Mouse (Mus musculus): Measurements from ENCODE around the gene Crtac1. TPM values are rescaled to one million over a fixed set of nuclear protein-coding genes. Genes with fewer than 3 reads are reported as not detected.

Crtac1 gene
- polyA plus RNA-seq, 1 experiment from 2014 or later: 0.55 TPM

DNA sequence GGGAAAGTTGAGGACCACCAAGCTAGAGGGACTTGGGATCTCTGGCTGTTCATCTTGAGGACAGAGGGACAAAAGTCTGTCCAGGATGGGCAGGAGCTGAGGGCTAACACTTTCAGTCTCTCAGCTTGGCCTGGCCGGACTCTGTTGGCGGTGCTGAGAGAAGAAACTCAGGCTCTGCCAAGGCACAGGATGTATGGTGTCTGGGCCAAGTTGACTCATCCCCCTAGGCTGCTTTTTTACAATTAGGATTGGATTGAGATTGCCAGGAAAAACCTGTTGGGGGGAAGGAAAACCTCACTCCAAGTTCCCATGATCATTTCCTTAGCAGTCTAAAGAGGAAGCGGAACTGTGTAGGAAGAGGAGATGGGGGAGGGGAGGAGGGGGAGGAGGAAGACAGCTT, 173.6 kb downstream of the Crtac1 start:
- Histone ChIP-seq H3K9ac (no peak overlapping the region), H3K4me1 (replicated peaks) (peaks cover 5% of the 10 kb centered on the region), H3K9me3 (replicated peaks) (no peaks in the 10 kb centered on the region), H3K36me3 (no peaks in the 10 kb centered on the region), H3K4me2 (no peak overlapping the region), H3K27ac (ENCODE audit: poor library complexity, severe bottlenecking) (no peak overlapping the region), H3K4me3 (no peak overlapping the region), H3K27me3 (replicated peaks) (peaks cover 57% of the 10 kb centered on the region)
- no peak for ATAC-seq (ENCODE audit: insufficient number of reproducible peaks, low FRiP score)
- 72% methylated on average over 3 of the region's 3 CpGs for WGBS

DNA sequence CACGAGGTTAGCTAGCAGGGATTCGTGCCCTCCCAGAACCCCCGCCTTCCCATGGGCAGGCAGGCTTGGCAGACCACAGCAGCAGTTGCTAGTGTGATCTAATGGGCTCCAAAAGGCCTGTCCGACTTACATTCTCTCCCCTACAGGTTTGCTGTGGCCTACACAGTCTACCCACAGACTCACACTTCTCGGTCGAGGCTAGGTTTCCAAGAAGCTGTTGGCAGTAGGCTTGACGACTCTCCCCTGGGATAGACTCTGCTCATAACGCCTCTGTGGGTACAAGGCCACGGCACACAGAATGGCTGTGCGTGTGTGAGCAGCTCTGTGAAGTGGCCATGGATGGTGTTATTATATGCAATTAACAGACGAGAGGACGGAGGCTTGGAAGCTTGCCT, 174.3 kb downstream of the Crtac1 start:
- 77% methylated on average over 12 of the region's 12 CpGs for WGBS
- Histone ChIP-seq H3K9ac (no peak overlapping the region), H3K27me3 (replicated peaks) (peaks cover 61% of the 10 kb centered on the region), H3K4me1 (replicated peaks) (peaks cover 5% of the 10 kb centered on the region), H3K4me2 (no peak overlapping the region), H3K9me3 (replicated peaks) (no peaks in the 10 kb centered on the region), H3K27ac (ENCODE audit: poor library complexity, severe bottlenecking) (no peak overlapping the region), H3K36me3 (no peaks in the 10 kb centered on the region), H3K4me3 (no peak overlapping the region)
- ATAC-seq (ENCODE audit: insufficient number of reproducible peaks, low FRiP score): no peak

DNA sequence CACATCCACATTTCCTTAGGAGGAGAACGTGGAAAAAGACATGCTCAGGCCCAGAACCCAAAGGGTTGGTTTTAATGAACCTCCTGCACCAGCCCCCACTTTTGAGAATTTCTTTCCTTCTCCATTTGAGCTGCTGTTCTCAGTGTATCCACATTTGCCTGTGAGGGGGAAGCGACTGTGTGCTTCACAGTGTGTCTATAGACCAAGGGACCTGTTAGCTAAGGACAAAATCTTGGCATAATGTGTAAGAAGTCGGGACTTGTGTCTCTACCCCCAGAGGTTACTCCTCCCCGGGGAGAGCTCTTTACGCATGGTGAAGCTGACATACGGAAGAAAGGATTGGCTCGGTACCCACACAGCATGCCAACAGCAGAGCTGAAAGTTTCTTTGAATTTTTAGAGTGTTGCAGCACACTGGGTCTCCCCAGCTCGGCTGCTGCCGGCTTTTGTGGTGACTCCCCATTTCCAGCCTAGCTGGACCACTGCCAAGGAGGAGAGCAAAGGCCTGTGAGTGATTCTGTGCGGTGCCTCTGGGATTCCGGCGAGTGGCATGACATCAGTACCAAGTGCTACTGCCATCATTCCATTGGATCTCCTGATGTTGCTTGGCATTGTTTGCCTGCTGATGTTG, 174.9 kb downstream of the Crtac1 start:
- no peak overlapping the region for H3K4me3 ChIP-seq
- no peaks in the 10 kb centered on the region for H3K36me3 ChIP-seq
- WGBS: 79% methylated on average over 12 of the region's 12 CpGs
- H3K27me3 ChIP-seq (replicated peaks): peaks cover 57% of the 10 kb centered on the region
- no peak overlapping the region for H3K27ac ChIP-seq (ENCODE audit: poor library complexity, severe bottlenecking)
- no peak overlapping the region for H3K9ac ChIP-seq
- no peak overlapping the region for H3K4me2 ChIP-seq
- ATAC-seq (ENCODE audit: insufficient number of reproducible peaks, low FRiP score): no peak
- peaks cover 5% of the 10 kb centered on the region for H3K4me1 ChIP-seq (replicated peaks)
- H3K9me3 ChIP-seq (replicated peaks): no peaks in the 10 kb centered on the region

DNA sequence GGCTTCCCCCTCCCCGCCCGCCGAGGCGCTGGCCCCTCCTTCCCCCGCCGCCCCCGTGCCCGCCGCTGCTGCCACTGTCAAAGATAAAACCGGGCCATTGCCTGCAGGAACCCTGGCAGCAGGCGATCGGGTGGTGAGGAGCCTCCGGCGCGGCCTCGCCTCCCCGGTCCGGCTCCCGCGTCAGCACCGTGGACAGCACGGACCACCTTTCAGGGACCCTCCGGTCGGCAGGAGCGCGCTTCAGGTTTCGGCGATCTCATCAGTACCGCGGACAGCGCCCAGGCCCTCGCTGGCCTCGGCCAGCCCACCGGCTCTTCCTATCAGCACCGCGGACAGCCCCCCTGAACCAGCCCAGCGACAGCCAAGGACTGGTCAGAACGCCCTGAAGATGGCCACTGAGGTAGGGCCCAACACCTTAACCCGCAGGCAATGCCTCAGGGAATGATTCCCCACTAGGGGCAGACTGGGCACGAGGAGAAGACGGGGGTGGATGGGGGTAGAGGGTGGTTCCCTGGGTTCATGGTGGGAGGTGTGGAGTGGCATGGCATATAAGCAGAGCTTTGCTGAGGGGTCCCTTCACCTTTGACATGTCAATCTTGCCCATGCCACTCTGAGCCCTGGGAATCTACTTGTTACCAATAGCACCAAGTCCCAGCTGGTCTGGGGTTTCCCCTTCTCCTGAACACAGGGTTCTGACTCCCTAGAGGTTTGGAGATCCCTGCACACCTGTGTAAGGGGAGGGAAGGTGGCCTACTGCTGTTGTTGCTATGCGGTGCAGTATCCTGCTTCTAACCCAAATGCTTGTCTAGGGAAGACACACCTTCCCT, 175.6 kb downstream of the Crtac1 start:
- Histone ChIP-seq H3K36me3 (no peaks in the 10 kb centered on the region), H3K27ac (ENCODE audit: poor library complexity, severe bottlenecking) (no peak overlapping the region), H3K4me1 (replicated peaks) (peaks cover 5% of the 10 kb centered on the region), H3K27me3 (replicated peaks) (peaks cover 63% of the 10 kb centered on the region), H3K9me3 (replicated peaks) (no peaks in the 10 kb centered on the region), H3K4me3 (peak overlapping the region; percentile 47), H3K4me2 (peak overlapping the region; percentile 84), H3K9ac (no peak overlapping the region)
- 3% methylated on average over 41 of the region's 42 CpGs for WGBS
- ATAC-seq (ENCODE audit: insufficient number of reproducible peaks, low FRiP score): peak; percentile 81

DNA sequence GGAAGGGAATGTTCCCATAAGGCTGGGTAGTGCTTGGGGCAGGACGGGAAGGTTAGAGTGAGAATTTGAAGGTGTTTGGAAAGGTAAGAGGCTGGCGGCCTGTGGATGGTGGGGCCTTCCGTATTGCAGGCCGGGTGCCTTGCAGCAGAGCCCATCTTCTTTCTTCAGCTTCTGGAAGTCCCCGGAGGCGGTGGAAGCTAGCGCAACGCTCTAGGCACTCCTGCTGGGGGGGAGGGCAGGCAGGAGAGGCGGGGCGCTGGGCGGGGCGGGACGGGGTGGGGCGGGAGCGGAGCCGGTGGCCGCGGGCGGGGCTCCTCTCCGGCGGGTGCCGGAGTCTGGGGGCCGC, 176.2 kb downstream of the Crtac1 start:
- 2% methylated on average over 23 of the region's 23 CpGs for WGBS
- Histone ChIP-seq H3K4me1 (replicated peaks) (peaks cover 5% of the 10 kb centered on the region), H3K27me3 (replicated peaks) (peaks cover 67% of the 10 kb centered on the region), H3K9ac (no peak overlapping the region), H3K27ac (ENCODE audit: poor library complexity, severe bottlenecking) (no peak overlapping the region), H3K4me2 (peak overlapping the region; percentile 84), H3K9me3 (replicated peaks) (no peaks in the 10 kb centered on the region), H3K4me3 (peak overlapping the region; percentile 47), H3K36me3 (no peaks in the 10 kb centered on the region)
- ATAC-seq (ENCODE audit: insufficient number of reproducible peaks, low FRiP score): peak; percentile 48; the same call in 1 of the 2 replicates

DNA sequence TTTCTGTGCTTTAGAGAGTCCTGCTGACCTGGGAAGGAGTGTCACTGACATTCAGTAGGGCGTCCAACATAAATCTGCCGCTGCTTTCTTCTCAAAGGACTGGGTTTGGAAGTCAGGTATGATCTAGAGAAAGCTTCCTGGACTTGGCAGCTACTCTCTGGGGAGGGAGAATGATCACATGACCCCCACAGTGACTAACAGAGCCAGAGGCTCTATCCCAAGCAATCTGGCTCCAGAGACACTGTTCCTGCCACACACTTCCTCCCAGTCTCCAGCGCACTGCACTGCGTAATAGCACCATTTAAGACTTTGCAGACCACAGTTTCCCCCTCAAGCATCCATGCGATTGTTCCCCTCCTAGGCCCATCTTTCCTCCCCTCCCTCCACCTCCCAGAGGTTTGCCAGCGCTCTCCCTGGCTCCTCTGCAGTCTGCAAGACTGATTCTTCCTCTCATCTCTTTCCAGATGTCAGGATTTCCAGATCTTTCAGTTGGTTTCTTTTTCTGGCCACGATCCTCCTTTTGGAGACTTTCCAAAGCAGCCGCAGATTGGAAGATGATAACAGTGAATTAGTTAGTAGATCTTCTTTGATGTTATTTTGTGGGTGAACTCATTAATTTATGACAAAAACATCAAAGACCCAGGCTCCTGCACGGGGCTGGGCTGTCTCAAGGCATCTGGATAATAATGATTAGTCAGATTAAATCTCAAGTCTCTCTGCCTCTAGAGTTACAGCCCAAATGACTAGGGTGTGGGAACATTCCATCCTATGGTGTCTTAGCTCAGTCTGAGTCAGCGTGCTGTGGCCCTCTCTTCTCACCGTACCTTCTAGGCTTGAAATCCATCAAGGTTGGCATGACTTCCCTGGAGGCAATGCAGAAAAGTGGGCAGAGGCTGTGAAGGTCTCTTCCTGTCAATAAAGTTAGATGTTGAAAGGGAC, 181.3 kb downstream of the Crtac1 start:
- WGBS: 67% methylated on average over 11 of the region's 11 CpGs
- Histone ChIP-seq H3K9ac (no peak overlapping the region), H3K9me3 (replicated peaks) (no peaks in the 10 kb centered on the region), H3K4me1 (replicated peaks) (peaks cover 13% of the 10 kb centered on the region), H3K36me3 (no peaks in the 10 kb centered on the region), H3K27ac (ENCODE audit: poor library complexity, severe bottlenecking) (no peak overlapping the region), H3K27me3 (replicated peaks) (peaks cover 40% of the 10 kb centered on the region), H3K4me3 (no peak overlapping the region), H3K4me2 (no peak overlapping the region)
- ATAC-seq (ENCODE audit: insufficient number of reproducible peaks, low FRiP score): no peak

DNA sequence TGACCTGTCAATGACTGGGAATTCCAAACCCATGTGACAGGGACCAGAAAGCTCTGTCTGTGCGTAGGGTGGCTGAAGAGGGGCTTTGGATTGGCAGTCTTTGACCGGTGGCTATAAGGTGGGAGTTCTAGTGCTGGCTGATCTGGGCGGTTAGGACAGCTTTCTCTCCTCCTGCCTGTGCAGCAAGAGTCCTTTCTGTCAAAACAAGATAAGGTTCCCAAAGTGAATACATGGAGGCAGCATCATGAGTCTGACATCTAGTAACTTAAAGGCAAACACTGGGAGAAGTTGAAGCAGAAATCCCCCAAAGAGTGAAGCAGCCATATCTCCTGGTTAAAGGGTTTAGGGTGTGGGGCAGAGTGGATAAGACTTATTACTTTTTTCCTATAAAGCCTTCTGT, 184.1 kb downstream of the Crtac1 start, which contains the start of gene Golga7b:
Gene Golga7b, plus strand, starts transcription at position 56 of the 400 bp plus-strand sequence.
- ATAC-seq (ENCODE audit: insufficient number of reproducible peaks, low FRiP score): no peak
- 25% methylated on average over 3 of the region's 3 CpGs for WGBS
- H3K36me3 ChIP-seq: no peaks in the 10 kb centered on the region

DNA sequence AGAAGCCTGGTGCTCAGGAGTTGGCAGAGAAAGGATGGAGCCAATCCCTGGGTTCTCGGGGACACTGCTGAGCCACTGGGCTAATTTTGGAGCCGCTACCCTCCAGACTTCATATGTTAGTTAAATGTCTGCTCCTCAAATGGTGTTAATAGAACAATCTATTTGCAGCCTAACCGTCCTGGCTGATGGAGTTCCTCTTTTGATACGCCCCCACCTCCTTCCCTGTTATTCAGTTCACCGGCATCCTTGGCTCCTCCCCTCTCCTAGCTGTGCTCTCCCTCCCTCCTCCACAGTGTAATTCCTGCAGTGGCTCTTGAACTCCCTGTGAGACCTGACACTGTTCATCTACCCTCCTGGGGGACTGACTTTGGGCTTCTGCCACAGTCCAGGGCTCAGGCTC, 185.0 kb downstream of the Crtac1 start:
- ATAC-seq (ENCODE audit: insufficient number of reproducible peaks, low FRiP score): no peak
- Histone ChIP-seq H3K4me1 (replicated peaks) (peaks cover 12% of the 10 kb centered on the region), H3K4me2 (no peak overlapping the region), H3K9ac (no peak overlapping the region), H3K9me3 (replicated peaks) (no peaks in the 10 kb centered on the region), H3K27me3 (replicated peaks) (peaks cover 12% of the 10 kb centered on the region), H3K36me3 (no peaks in the 10 kb centered on the region), H3K27ac (ENCODE audit: poor library complexity, severe bottlenecking) (no peak overlapping the region), H3K4me3 (no peak overlapping the region)
- WGBS: 43% methylated on average over 5 of the region's 5 CpGs

More for the DNA sequence above, 184.1 kb downstream of the Crtac1 start, which contains the start of gene Golga7b:
- no peak within 1 kb of the TSS for H3K27ac ChIP-seq (ENCODE audit: poor library complexity, severe bottlenecking)
- no peak within 1 kb of the TSS for H3K4me3 ChIP-seq
- H3K4me2 ChIP-seq: no peak within 1 kb of the TSS
- no peak within 1 kb of the TSS for H3K9ac ChIP-seq
- H3K27me3 ChIP-seq (replicated peaks): peaks cover 16% of the 10 kb centered on the region
- no peaks in the 10 kb centered on the region for H3K9me3 ChIP-seq (replicated peaks)
- H3K4me1 ChIP-seq (replicated peaks): peaks cover 12% of the 10 kb centered on the region

DNA sequence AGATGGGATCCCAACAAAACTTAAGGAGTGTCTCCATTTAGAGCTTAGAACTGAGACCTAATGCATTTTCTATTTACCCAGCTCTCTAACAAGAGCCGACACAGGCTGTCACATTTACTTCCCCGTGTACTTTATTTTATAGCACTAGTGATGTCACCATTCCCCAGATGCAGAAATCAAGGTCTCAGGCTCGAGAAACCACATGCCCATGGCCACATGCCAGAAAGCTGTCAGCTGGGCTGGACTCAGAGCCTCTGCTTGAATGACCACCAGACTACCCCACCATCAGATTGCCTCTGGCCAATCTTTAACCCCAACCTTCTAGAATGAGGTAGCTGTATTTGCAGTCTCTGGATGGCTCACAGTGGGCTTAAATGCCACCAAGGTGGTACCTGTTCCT, 188.2 kb downstream of the Crtac1 start:
- no peak overlapping the region for H3K4me2 ChIP-seq
- 52% methylated on average over 3 of the region's 3 CpGs for WGBS
- H3K27me3 ChIP-seq (replicated peaks): no peaks in the 10 kb centered on the region
- no peak overlapping the region for H3K27ac ChIP-seq (ENCODE audit: poor library complexity, severe bottlenecking)
- H3K9me3 ChIP-seq (replicated peaks): no peaks in the 10 kb centered on the region
- no peaks in the 10 kb centered on the region for H3K36me3 ChIP-seq
- no peak overlapping the region for H3K4me3 ChIP-seq
- H3K4me1 ChIP-seq (replicated peaks): peaks cover 30% of the 10 kb centered on the region
- H3K9ac ChIP-seq: no peak overlapping the region
- ATAC-seq (ENCODE audit: insufficient number of reproducible peaks, low FRiP score): no peak

DNA sequence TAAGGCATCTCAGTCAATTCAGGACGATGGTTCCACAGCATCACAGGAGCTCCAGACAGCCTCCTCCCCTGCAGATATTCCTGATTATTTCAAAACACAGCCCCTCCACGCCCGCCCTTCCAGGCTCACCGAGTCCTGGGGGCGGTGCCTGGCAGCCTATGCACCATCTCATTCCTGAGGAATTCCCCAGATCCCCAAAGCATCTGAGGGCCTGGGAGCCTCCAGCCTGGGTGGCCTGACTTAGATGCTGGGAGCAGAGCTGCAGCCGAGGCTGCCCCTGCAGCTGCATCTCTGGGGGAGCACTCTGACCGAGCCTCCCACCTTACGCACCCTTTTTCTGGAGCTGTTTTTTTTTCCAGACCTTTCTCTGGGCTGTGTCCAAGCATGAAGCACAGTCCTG, 190.7 kb downstream of the Crtac1 start:
- no peaks in the 10 kb centered on the region for H3K36me3 ChIP-seq
- no peak overlapping the region for H3K9ac ChIP-seq
- ATAC-seq (ENCODE audit: insufficient number of reproducible peaks, low FRiP score): no peak
- H3K4me1 ChIP-seq (replicated peaks): peaks cover 28% of the 10 kb centered on the region
- H3K4me2 ChIP-seq: no peak overlapping the region
- WGBS: 47% methylated on average over 8 of the region's 8 CpGs
- H3K27ac ChIP-seq (ENCODE audit: poor library complexity, severe bottlenecking): no peak overlapping the region
- no peaks in the 10 kb centered on the region for H3K9me3 ChIP-seq (replicated peaks)
- 0 out of 2 replicates have a peak, but pooled peaks cover 3% of the 10 kb centered on the region for H3K27me3 ChIP-seq (replicated peaks)
- H3K4me3 ChIP-seq: no peak overlapping the region

DNA sequence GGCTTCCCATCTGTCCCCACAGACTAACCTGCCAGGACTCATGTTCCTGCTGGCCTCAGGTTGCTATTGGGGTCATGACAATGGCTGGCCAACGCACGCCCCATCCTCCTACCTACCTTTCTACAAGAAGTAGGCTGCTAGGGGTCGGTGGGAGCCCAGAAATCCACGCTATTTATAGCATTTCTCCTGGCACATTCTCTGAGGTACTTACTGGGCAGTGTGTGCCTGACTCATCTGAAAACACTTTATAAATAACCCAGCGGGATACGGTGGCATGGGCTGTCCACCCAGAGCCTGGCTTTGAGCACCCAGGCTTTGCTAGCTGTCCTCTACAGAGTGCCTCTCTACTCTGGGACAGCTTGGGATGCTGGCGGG, 193.3 kb downstream of the Crtac1 start:
- Histone ChIP-seq H3K4me1 (replicated peaks) (peaks cover 28% of the 10 kb centered on the region), H3K9me3 (replicated peaks) (no peaks in the 10 kb centered on the region), H3K36me3 (no peaks in the 10 kb centered on the region), H3K27me3 (replicated peaks) (peaks cover 3% of the 10 kb centered on the region; the same call in 1 of the 2 replicates), H3K4me3 (no peak overlapping the region), H3K27ac (ENCODE audit: poor library complexity, severe bottlenecking) (peak overlapping the region; percentile 93), H3K4me2 (peak overlapping the region; percentile 57), H3K9ac (no peak overlapping the region)
- 41% methylated on average over 7 of the region's 7 CpGs for WGBS
- ATAC-seq (ENCODE audit: insufficient number of reproducible peaks, low FRiP score): peak; percentile 65; the same call in 1 of the 2 replicates

Data from heart, embryonic 12.5 days (tissue).